Mouse (Mus musculus): ENCODE data around the gene Ccdc126.

DNA sequence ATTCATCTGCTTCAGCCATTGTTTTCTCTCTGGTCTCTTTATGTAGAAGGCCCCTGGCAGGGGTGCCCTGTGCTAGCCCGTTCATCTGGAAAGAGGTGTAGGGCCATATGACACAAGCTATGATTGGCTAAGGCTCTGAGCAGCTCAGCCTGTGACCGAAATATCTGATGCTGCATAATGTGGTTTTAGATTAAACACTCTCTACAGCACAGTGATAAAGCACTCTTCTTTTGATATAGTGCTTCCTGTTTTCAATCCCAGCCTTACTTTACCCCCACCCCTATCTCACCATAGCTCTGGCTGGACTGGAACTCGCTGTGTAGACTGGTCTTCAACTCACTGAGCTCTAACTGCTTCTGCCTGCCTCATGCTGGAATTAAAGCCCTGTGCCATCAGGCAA, 2.3 kb downstream of the Ccdc126 start:
- TF ChIP-seq CTCF (IDR thresholded peaks at IDR 0.05; ENCODE audit: low read depth, low read length) (no peak), POLR2A (IDR thresholded peaks at IDR 0.05; ENCODE audit: extremely low read depth, insufficient read depth, low read length) (no peak)
